Mouse (Mus musculus) right cerebral cortex, adult 18-20 months (tissue): ENCODE results near the gene Alkbh1.
"Not testable (repeated sequence)": the region's sequence is repeated elsewhere in the genome, so short reads cannot be mapped to it uniquely, and the experiment has no call there.

Experiments
- DNase-seq: peaks from one replicate; pipeline ENCODE4 v3.0.0; 2022; ENCODE audit warnings: mixed read lengths

Alkbh1 gene

GRCm38 (mm10) chr12:87443700-87444122 is at the start of gene Alkbh1, which contains the start of gene Slirp:
Alkbh1 (minus strand) TSS chr12:87444017.
Slirp (plus strand) TSS chr12:87443896.
- DNase-seq, result peak; percentile 92

DNA sequence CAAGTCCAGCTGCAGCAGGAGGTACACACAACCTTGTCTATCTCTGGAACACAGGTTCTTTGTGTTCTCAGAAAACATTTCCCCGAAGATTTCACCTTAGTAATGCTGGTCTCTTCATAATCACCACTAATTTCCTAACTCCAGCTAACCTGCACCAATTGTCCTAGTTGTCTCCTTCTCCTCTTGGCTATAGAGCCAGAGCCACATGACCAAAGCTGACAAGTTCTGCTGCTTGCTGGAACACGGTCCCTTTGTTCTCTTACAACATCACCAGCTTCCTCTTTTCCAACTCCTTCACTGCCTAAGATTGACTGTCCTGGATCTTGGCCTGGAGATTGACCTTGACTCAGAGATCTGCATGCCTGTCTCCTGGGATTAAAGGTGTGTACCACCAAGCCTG is 44.9 kb upstream of the Alkbh1 start:
- not testable (repeated sequence) for DNase-seq

- DNase-seq, result not testable (repeated sequence)
Observed at GRCm38 (mm10) chr12:87482482-87482881, 38.7 kb upstream of the Alkbh1 start.

DNA sequence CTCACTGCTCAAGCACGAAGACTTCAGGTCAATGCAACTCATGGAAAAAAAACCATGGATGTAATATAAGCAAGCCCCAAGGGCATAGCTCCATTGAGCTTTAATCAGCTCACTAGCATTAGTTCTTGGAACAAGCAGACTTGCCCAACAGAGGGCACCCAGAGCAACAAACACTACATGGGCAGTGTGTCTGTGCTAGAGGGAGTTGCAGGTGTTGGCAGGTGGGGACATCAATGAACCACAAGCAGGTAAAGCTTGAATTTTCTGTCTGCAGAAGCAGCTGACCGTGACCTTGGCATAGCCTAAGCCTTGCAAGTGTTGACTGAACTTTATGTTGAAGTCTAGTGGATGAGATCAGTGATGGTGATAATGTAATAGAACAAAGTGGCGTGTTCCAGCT is 30.9 kb upstream of the Alkbh1 start:
- DNase-seq, result no peak

GRCm38 (mm10) chr12:87471964-87472786 is 28.4 kb upstream of the Alkbh1 start, which contains the start of gene Snw1:
Snw1 (minus strand) TSS chr12:87472274.
- DNase-seq, result peak; percentile 97

GRCm38 (mm10) chr12:87471421-87471963 is 27.7 kb upstream of the Alkbh1 start:
- DNase-seq, result peak; percentile 52

DNA sequence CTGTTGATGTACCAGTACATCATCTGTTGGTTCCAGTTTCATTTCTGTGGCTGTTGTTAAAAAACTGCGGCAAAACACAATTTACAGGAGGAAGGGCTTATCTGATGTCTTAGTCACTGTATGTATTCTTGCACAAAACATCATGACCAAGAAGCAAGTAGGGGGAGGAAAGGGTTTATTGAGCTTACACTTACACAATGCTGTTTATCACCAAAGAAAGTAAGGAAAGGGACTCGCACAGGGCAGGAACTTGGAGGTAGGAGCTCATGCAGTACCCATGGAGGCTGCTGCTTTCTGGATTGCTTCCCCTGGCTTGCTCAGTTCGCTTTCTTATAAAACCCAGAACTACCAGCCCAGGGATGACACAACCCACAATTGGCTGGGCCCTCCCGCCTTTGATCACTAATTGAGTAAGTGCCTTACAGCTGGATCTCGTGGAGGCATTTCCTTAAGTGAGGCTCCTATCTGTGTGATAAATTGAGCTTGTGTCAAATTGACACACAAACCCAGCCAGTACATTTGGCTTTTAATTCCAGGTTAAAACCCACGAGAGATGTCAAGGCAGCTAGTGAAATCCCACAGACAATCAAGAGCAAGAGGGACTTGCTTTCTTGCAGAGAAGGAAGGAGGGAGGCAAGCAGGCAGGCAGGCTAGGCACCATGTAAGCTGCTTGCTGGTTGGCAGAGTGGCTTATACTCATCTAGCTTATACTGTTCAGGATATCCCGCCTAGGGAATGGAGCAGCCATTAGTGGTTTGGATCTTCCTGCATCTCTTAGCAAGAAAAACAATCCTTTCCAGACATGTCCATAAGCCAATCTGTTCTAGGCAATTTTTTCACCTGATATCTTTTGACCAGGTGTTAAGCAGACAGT is 26.7 kb upstream of the Alkbh1 start:
- DNase-seq, result no peak

GRCm38 (mm10) chr12:87464678-87465297 is 21.0 kb upstream of the Alkbh1 start:
- DNase-seq, result no peak

DNA sequence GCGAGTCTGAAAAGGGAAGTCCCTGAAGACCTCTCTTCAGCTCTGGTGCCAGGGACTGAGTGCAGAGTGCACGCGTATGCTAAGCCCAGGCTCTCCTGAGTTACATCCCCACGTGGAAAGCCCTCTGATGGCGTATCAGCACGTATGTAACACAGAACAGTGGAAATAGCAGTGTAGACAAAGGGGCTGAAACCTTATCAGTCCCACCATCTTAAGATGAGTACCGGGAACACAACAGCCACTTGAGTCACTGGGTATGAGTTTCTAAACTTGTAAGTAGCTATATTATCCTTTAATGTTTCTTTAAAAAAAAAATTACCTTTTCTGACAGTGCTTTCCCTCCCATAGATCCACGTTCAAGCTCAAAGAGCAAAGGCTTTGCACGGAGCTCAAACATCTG is 5.6 kb upstream of the Alkbh1 start:
- DNase-seq, result no peak

GRCm38 (mm10) chr12:87444211-87444610 is 394 bp upstream of the Alkbh1 start:
- no peak for DNase-seq

DNA sequence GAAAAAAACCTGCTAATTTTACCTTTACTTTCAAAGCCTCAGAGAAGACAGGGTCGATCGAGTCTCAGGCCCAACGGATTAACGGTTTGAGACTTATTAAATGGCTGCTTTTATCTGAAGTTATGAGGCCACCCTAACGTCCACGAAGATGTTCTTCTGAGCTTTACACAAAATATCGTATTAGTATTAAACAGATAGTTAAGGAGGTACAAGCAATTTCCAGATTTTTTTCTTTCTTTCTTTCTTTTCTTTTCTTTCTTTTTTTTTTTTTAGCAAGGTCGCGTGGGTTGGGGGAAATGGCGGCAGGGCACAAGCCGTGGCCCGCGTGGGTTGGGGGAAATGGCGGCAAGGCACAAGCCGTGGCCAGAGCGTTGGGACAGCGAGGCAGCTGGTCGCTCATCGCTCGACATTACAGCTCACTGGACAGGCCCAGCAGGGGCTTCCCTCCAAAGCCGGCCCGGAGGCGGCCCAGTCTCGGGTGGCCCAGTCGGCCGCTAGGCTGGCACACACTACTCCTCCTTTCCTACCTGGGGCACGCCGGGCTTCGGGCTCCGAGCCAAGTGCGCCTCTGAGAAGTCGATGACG is 610 bp downstream of the Alkbh1 start:
- no peak for DNase-seq

- DNase-seq, result no peak
Observed at GRCm38 (mm10) chr12:87442177-87443114, 1.4 kb downstream of the Alkbh1 start.

DNA sequence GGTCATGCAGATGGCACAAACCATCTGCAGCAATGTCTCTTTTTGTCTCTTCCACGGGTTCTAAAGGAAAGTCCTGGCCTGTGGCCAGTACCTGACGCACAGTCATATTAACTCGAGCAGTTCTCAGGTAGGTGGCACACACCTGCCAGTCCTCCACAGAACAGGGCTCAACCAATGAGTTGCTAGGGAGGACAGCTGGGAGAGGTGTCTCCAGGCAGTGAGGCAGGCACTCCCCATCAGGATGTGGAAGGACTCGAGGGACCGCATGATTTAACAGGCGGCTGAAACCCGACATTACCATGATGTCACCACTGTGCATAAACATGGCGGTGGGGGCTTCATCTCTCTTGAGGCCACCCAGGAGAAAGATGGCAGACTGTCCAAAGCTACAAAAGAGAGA is 14.9 kb downstream of the Alkbh1 start:
- DNase-seq, result no peak

DNA sequence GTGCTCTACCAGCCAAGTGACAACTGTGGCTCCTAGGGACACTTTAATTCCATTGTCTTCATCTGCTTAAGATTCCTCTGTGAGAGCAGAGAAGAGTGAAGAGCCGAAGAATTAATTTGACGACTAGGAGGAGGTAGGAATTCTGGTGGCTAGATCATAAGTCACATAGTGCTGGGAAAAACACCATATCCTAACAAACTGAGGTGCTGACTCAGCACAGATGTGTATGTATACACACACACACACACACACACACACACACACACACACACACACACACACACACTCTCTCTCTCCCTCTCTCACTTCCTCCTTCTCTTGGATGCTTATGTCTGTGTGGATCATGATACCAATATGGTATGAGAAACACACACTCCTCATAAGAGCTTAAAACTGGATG is 15.5 kb downstream of the Alkbh1 start:
- DNase-seq, result no peak

DNA sequence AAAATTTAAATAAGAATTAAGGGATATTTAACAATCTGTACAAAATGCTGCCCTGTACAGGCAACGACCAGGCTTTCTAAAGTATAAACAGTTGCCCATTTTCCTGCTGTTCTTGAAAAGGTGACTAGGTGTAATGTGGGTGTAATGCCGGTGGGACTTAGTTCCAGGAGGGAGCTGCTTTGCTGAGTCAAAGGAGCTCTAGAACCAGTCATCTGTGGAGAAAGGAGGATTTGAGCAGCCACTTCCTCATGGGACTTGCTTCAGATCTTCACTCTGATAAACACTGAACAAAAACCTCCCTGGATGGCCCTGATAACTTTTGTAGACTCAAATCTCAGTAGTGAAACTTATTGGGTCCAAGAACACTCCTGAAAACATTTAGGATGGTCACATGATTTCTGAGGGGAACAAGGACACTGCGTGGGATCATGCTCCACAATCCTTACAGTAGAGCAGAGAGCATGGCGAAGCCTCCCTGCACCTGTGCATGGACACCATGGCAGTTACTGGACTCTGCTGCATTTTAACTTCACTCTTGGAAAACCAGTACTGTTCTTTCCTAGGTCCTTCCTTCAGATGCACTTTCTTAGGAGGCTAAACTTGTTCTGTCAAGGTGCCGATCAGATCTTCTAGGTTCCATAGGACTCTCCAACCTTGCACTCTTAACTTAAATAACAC is 17.3 kb downstream of the Alkbh1 start:
- no peak for DNase-seq

GRCm38 (mm10) chr12:87424516-87424915 is 19.3 kb downstream of the Alkbh1 start:
- DNase-seq, result no peak

- no peak for DNase-seq
Observed at GRCm38 (mm10) chr12:87423700-87424099, 20.1 kb downstream of the Alkbh1 start.

GRCm38 (mm10) chr12:87421708-87422507 is 21.9 kb downstream of the Alkbh1 start:
- DNase-seq, result no peak

DNA sequence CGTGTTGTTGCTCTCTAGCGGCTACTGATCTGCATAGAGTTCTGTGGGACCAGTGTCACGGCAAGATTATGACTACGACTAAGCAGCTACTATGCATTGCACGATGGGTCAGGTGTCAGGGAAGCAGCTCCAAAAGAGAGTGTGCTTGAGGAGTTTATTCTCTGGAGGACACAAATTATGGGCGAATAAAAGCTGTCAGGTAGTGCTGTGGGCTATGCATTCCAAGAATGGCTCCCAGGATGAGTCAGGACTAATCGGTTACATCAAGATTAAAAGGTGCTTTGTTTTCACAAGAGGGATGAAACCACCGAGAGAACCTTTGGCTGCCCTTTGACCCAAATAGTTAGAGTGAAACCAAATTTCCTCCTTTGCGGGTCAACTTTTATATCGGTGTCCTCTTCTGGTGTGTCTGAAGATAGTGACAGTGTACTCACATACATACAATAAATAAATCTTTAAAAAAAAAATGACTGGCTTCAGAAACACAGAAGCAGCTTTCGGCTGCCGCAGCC is 23.8 kb downstream of the Alkbh1 start:
- DNase-seq, result no peak

DNA sequence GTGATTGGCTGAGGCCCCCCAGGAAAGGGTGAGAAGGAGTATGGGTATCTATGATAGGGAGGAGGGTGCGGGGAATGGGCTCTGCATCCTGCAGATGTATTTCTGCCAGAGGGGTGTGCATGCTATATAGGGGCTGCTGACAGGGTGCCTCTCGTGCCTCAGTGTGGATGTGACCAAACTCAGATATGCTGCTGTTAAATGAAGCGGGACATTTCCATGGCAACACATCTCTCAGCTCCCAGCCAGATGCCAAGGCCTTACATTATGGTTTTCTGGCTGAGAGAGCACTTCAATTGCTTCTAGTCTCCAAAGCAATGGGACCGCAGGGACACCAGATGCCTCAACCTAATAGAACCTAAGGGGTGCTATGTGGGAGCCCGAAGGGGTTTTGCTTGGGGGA is 24.9 kb downstream of the Alkbh1 start:
- no peak for DNase-seq
